Comparison of ENCODE assay signal across 19 mouse cellular contexts in the genomic region with DNA sequence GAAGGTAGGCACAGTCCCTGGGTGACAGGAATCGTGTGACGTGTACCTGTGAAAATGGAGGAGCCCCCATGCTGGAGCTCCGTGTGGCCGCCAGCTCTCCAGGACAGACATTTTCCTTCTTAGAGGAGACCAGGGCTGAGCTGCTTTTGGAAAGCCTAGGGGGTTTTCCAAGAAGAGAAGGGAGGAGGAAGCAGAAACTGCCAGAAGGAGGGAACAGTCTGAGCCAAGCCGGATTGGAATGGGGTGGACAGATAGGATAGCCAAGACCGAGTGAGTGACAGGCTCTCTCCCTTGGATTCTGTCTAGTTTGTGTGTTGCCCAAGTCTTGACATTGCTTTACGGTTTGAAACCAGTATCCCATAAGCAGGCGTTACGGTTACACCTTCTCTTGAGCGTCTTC. TPM values are rescaled to one million over a fixed set of nuclear protein-coding genes. Genes with fewer than 3 reads are reported as not detected.
"Had no signal": no experiment of that assay in that cellular context is flagged by ENCODE, and none has a peak within 500 bp of the region (broad histone marks: within the 10 kb centered on the region; RNA-seq: fewer than 3 reads in every experiment).

No protein-coding gene starts in this region.

- H3K4me1 ChIP-seq: midbrain, embryonic 10.5 days; midbrain, embryonic 12.5 days; neural tube, embryonic 13.5 days; neural tube, embryonic 15.5 days; stomach, embryonic 15.5 days had no signal

- H3K4me3 ChIP-seq: midbrain, embryonic 10.5 days; midbrain, embryonic 12.5 days; myocyte; neural tube, embryonic 13.5 days; neural tube, embryonic 15.5 days; stomach, embryonic 15.5 days had no signal

- H3K9ac ChIP-seq: lung, embryonic 14.5 days; midbrain, embryonic 12.5 days; neural tube, embryonic 13.5 days; neural tube, embryonic 15.5 days; stomach, embryonic 15.5 days had no signal

- H3K9me3 ChIP-seq: midbrain, embryonic 12.5 days; neural tube, embryonic 13.5 days; neural tube, embryonic 15.5 days; stomach, embryonic 15.5 days had no signal

- H3K27me3 ChIP-seq: midbrain, embryonic 12.5 days; neural tube, embryonic 13.5 days; neural tube, embryonic 15.5 days; stomach, embryonic 15.5 days had no signal

- ATAC-seq: midbrain, embryonic 16.5 days had no signal

- DNase-seq: lung, embryonic 14.5 days; lung, postnatal 10 days; lung, postnatal 4 days; midbrain, embryonic 14.5 days; retina, postnatal 1 day; right cerebral cortex, adult 18-20 months; right cerebral cortex, postnatal 25 days; right cerebral cortex, postnatal 4 days; thymus, adult 2 months; thymus, postnatal 25 days; thymus, postnatal 4 days had no signal

- H3K36me3 ChIP-seq: midbrain, embryonic 12.5 days; neural tube, embryonic 13.5 days; neural tube, embryonic 15.5 days; stomach, embryonic 15.5 days had no signal

- H3K27ac ChIP-seq: midbrain, embryonic 10.5 days; midbrain, embryonic 12.5 days; neural tube, embryonic 13.5 days; neural tube, embryonic 15.5 days; stomach, embryonic 15.5 days; stomach, postnatal 0 days had no signal

- H3K4me2 ChIP-seq: lung, embryonic 14.5 days; midbrain, embryonic 12.5 days; neural tube, embryonic 13.5 days; neural tube, embryonic 15.5 days; stomach, embryonic 15.5 days had no signal

RNA-seq across cellular contexts. Expression of gene Galnt12, which starts 11.9 kb away (rescaled TPM):
- polyA plus RNA-seq: myocyte had no signal
